Mouse (Mus musculus) layer of hippocampus, postnatal 25 days (tissue): ENCODE results near the gene Zbtb44. TPM values are rescaled to one million over a fixed set of nuclear protein-coding genes. Genes with fewer than 3 reads are reported as not detected.

Experiments used
- DNase-seq, 2 experiments: peaks; one replicate each; pipeline ENCODE4 v3.0.0; 2022; ENCODE audit warnings: mixed read lengths in 2 of 2, low spot score in 1 of 2; ENCODE audit errors: extremely low spot score in 1 of 2
- total RNA-seq, 2 experiments: library from RNA; stranded (reverse); gene quantifications; 2 replicates each; pipeline ENCODE4 v1.2.3; 2021

The Zbtb44 gene
- total RNA-seq, 2 experiments from 2014 or later = 39.5 to 39.6 TPM

GRCm38 (mm10) chr9:31097088-31098082 is 66.9 kb downstream of the Zbtb44 start:
- no peak for DNase-seq

GRCm38 (mm10) chr9:31098118-31098517 is 67.7 kb downstream of the Zbtb44 start:
- DNase-seq = no peak

- no peak for DNase-seq
Observed at GRCm38 (mm10) chr9:31108464-31108863, 78.0 kb downstream of the Zbtb44 start.

- no peak for DNase-seq
Observed at GRCm38 (mm10) chr9:31115586-31115985, 85.1 kb downstream of the Zbtb44 start.

GRCm38 (mm10) chr9:31117088-31117487 is 86.6 kb downstream of the Zbtb44 start:
- no peak for DNase-seq

GRCm38 (mm10) chr9:31117488-31117887 is 87.0 kb downstream of the Zbtb44 start:
- DNase-seq = no peak

- DNase-seq = no peak
Observed at GRCm38 (mm10) chr9:31118520-31119298, 88.3 kb downstream of the Zbtb44 start.

- no peak for DNase-seq
Observed at GRCm38 (mm10) chr9:31119405-31119804, 89.0 kb downstream of the Zbtb44 start.

- no peak for DNase-seq
Observed at GRCm38 (mm10) chr9:31119882-31120532, 89.6 kb downstream of the Zbtb44 start.

GRCm38 (mm10) chr9:31120533-31120915 is 90.1 kb downstream of the Zbtb44 start:
- no peak for DNase-seq

GRCm38 (mm10) chr9:31122464-31123030 is 92.1 kb downstream of the Zbtb44 start:
- no peak for DNase-seq

Other genes with a start within 250 kb of the Zbtb44 start
- 1 to 10 TPM; 3.9 to 5.4 TPM for gene Adamts15, start 108.2 kb upstream of the Zbtb44 start, total RNA-seq
- 1 to 10 TPM; 4.4 to 4.5 TPM for gene Adamts8, start 88.1 kb upstream of the Zbtb44 start, total RNA-seq
- 1 to 10 TPM in 1 of 2 experiments, under 1 TPM in 1; 0.54 to 1.1 TPM for gene St14, start 101.2 kb downstream of the Zbtb44 start, total RNA-seq
- 100 to 1,000 TPM; 451 to 456 TPM for gene Aplp2, start 181.2 kb downstream of the Zbtb44 start, total RNA-seq
- gene Prdm10, start 249.9 kb downstream of the Zbtb44 start, total RNA-seq = 10 to 100 TPM; 18.7 to 21.0 TPM